Mouse (Mus musculus): ENCODE measurements around the gene Nck2. TPM values are rescaled to one million over a fixed set of nuclear protein-coding genes. Genes with fewer than 3 reads are reported as not detected.
A peak's percentile ranks its signal among the peaks of the same experiment; 100 is the strongest.

Nck2 gene
- polyA plus RNA-seq, 1 experiment from 2014 or later, result 17.1 TPM

DNA sequence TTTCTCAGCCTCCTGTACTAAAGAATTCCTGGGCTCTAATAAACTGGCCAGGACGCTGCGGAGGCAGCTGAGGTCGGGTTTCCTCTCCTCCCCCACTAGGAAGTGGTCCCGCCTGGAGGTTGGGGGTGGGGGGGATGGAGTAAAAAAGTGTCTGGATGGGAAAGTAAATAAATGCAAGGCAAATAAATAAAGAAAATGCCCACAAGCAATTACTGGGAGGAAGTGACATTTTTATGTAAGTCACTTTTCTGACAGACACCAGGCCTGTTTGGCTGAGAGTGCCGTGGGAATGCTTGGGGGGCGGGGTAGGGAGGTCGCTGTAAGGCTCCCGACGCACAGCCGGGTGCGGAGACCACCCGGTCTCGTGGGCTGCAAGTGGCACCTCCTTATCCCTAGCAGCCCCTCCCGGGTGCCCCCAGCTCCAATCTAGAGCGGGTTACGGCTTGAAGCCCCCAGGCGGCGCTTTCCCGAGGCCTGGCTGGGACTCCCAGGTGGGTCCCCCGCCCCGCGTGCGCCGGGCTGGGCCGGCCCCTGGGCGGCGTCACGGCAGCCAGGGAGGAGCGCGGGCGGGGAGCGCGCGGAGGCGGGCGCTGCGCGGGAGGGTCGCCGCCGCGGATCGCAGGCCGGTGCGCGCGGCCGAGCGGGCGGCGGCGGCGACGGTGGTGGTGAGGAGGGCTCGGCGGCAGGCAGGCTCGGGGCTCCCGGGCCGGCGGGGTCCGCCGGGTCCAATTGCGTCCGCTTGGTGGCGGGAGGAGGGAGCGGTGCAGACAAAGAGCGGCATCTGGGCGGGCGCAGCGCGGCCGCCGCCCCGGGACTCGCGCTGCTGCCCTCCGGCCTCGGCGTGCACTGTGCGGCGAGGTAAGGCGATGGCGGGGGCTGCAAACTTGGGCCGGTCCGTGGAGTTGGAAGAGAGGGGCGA lies 1.1 kb downstream of the Nck2 start:
- Histone ChIP-seq H3K4me1 (replicated peaks; ENCODE audit: control insufficient read depth, insufficient read depth, low read length) (peaks cover 8% of the 10 kb centered on the region; the same call in 1 of the 2 replicates), H3K36me3 (ENCODE audit: control insufficient read depth, insufficient read depth) (no peaks in the 10 kb centered on the region), H3K27me3 (replicated peaks; ENCODE audit: control insufficient read depth, insufficient read depth, low read length) (no peaks in the 10 kb centered on the region), H3K9ac (ENCODE audit: low read depth, low read length) (peak overlapping the region; percentile 95), H3K9me3 (ENCODE audit: control insufficient read depth) (no peaks in the 10 kb centered on the region), H3K4me3 (ENCODE audit: low read depth, low read length) (peak overlapping the region; percentile 91), H3K27ac (ENCODE audit: low read depth, low read length) (peak overlapping the region; percentile 95), H3K4me2 (replicated peaks; ENCODE audit: low read depth) (peak overlapping the region; percentile 92)
- peak; percentile 75 for ATAC-seq
- WGBS, result under 1% methylated on average over 61 of the region's 86 CpGs
- TF ChIP-seq CTCF (IDR thresholded peaks at IDR 0.05; ENCODE audit: low read depth), result peak; percentile 51

- H3K9me3 ChIP-seq (ENCODE audit: control insufficient read depth), result no peaks in the 10 kb centered on the region
- H3K9ac ChIP-seq (ENCODE audit: low read depth, low read length), result peak overlapping the region; percentile 95
- peak overlapping the region; percentile 95 for H3K27ac ChIP-seq (ENCODE audit: low read depth, low read length)
- H3K4me2 ChIP-seq (replicated peaks; ENCODE audit: low read depth), result peak overlapping the region; percentile 92
- no peaks in the 10 kb centered on the region for H3K36me3 ChIP-seq (ENCODE audit: control insufficient read depth, insufficient read depth)
- TF ChIP-seq CTCF (IDR thresholded peaks at IDR 0.05; ENCODE audit: low read depth), result peak; percentile 29; the same call in 1 of the 2 replicates
- WGBS, result under 1% methylated on average over 24 of the region's 44 CpGs
- peaks cover 8% of the 10 kb centered on the region; the same call in 1 of the 2 replicates for H3K4me1 ChIP-seq (replicated peaks; ENCODE audit: control insufficient read depth, insufficient read depth, low read length)
- peak; percentile 25 for ATAC-seq
- H3K4me3 ChIP-seq (ENCODE audit: low read depth, low read length), result peak overlapping the region; percentile 91
- no peaks in the 10 kb centered on the region for H3K27me3 ChIP-seq (replicated peaks; ENCODE audit: control insufficient read depth, insufficient read depth, low read length)
Observed at GRCm38 (mm10) chr1:43446089-43446533, 1.7 kb downstream of the Nck2 start.

- Histone ChIP-seq H3K27ac (ENCODE audit: low read depth, low read length) (peak overlapping the region; percentile 95), H3K4me2 (replicated peaks; ENCODE audit: low read depth) (peak overlapping the region; percentile 92), H3K9ac (ENCODE audit: low read depth, low read length) (peak overlapping the region; percentile 95), H3K36me3 (ENCODE audit: control insufficient read depth, insufficient read depth) (no peaks in the 10 kb centered on the region), H3K9me3 (ENCODE audit: control insufficient read depth) (no peaks in the 10 kb centered on the region), H3K27me3 (replicated peaks; ENCODE audit: control insufficient read depth, insufficient read depth, low read length) (no peaks in the 10 kb centered on the region), H3K4me1 (replicated peaks; ENCODE audit: control insufficient read depth, insufficient read depth, low read length) (peaks cover 8% of the 10 kb centered on the region; the same call in 1 of the 2 replicates), H3K4me3 (ENCODE audit: low read depth, low read length) (peak overlapping the region; percentile 91)
- peak; percentile 60 for ATAC-seq
- TF ChIP-seq CTCF (IDR thresholded peaks at IDR 0.05; ENCODE audit: low read depth), result no peak
- 5% methylated on average over 16 of the region's 16 CpGs for WGBS
Observed at GRCm38 (mm10) chr1:43446731-43447601, 2.6 kb downstream of the Nck2 start.

DNA sequence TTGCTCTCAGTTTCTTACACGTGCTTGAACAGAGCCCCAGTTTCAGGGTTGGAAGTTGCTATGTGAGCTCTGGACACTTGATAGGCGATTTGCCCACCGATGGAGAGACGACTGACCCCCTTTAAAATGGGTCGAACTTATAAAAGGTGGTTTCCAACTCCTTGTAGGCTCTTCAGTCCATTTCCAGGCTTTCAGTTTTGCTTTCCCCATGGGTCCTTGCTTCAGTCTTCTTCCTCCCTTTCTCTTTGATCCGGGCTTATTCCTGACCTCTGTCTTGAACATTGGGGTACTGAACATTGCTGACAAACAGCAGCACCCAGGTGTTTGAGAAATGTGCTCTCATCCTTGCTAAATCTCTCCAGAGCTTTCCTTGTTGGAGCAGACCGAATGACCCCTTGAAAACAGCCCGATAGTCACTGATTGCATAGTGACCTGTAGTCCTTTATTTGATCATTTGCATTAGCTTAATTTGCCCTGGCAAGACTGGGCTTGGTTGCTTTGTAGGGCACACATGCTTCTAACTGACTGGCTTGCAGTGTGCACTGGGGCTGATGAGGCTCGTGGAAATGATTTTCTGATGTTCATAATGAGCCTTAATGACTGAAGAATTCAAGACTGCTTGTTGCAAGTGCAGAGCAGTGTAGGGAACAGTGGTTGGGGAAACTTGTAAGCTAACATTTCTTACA lies 3.4 kb downstream of the Nck2 start:
- 39% methylated on average over 9 of the region's 9 CpGs for WGBS
- Histone ChIP-seq H3K4me3 (ENCODE audit: low read depth, low read length) (peak overlapping the region; percentile 91), H3K9ac (ENCODE audit: low read depth, low read length) (peak overlapping the region; percentile 50), H3K4me2 (replicated peaks; ENCODE audit: low read depth) (peak overlapping the region; percentile 92), H3K27me3 (replicated peaks; ENCODE audit: control insufficient read depth, insufficient read depth, low read length) (no peaks in the 10 kb centered on the region), H3K4me1 (replicated peaks; ENCODE audit: control insufficient read depth, insufficient read depth, low read length) (peaks cover 8% of the 10 kb centered on the region; the same call in 1 of the 2 replicates), H3K36me3 (ENCODE audit: control insufficient read depth, insufficient read depth) (peaks cover 4% of the 10 kb centered on the region; the same call in 1 of the 2 replicates), H3K9me3 (ENCODE audit: control insufficient read depth) (no peaks in the 10 kb centered on the region), H3K27ac (ENCODE audit: low read depth, low read length) (peak overlapping the region; percentile 68; the same call in 1 of the 2 replicates)
- no peak for ATAC-seq
- no peak for TF ChIP-seq CTCF (IDR thresholded peaks at IDR 0.05; ENCODE audit: low read depth)

DNA sequence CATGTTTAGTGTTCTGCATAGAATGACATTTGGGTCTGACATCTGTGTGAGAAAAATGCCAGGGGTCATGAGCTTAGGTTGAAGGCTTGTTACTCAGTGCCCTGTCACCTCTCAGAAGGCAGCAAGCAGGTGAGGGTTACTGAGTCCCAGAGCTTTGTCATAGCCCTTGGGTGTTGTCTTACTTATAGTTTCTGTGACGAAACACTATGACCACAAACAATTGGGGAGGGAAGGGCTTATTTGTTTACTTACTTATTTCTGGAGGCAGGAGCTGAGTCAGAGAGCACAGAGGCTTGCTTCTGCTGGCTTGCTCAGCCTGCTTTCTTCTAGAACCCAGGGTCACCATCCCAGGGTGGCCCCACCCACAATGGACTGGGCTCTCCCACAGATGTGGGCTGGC lies 6.4 kb downstream of the Nck2 start:
- ATAC-seq, result no peak
- H3K4me3 ChIP-seq (ENCODE audit: low read depth, low read length), result no peak overlapping the region
- no peaks in the 10 kb centered on the region for H3K9me3 ChIP-seq (ENCODE audit: control insufficient read depth)
- peaks cover 8% of the 10 kb centered on the region; the same call in 1 of the 2 replicates for H3K4me1 ChIP-seq (replicated peaks; ENCODE audit: control insufficient read depth, insufficient read depth, low read length)
- WGBS, result 57% methylated on average over 1 of the region's 1 CpGs
- no peak overlapping the region for H3K9ac ChIP-seq (ENCODE audit: low read depth, low read length)
- TF ChIP-seq CTCF (IDR thresholded peaks at IDR 0.05; ENCODE audit: low read depth), result no peak
- peaks cover 6% of the 10 kb centered on the region; the same call in 1 of the 2 replicates for H3K36me3 ChIP-seq (ENCODE audit: control insufficient read depth, insufficient read depth)
- H3K27ac ChIP-seq (ENCODE audit: low read depth, low read length), result no peak overlapping the region
- no peaks in the 10 kb centered on the region for H3K27me3 ChIP-seq (replicated peaks; ENCODE audit: control insufficient read depth, insufficient read depth, low read length)
- no peak overlapping the region for H3K4me2 ChIP-seq (replicated peaks; ENCODE audit: low read depth)

All from intestine, postnatal 0 days (tissue).